Mouse (Mus musculus): ENCODE measurements around the gene Ghrh. TPM values are rescaled to one million over a fixed set of nuclear protein-coding genes. Genes with fewer than 3 reads are reported as not detected.

The Ghrh gene
- polyA plus RNA-seq, 1 experiment from 2014 or later = 1.3 TPM

DNA sequence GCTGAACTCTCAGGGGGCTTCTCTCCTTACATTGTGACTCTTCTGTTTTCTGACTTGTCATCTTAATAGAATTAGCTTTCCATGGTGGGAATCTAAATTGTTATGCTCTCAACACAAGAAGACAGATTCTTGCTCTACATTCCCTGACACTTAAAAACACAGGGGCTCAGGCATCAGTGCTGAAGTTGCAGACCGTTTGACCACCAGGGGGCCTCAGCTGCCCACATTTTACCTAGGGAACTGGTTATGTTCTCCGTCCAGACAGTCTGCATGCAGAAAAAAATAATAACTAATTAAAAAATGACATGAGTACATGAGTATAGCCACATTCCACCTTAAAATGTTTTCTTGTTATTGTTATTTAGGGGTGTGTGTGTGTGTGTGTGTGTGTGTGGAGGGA is 55.2 kb downstream of the Ghrh start:
- Histone ChIP-seq H3K9me3 (no peaks in the 10 kb centered on the region), H3K4me1 (peaks cover 9% of the 10 kb centered on the region), H3K4me3 (no peak overlapping the region), H3K27ac (replicated peaks) (no peak overlapping the region), H3K27me3 (replicated peaks; ENCODE audit: low read depth, poor library complexity, severe bottlenecking) (no peaks in the 10 kb centered on the region), H3K36me3 (replicated peaks) (peaks cover 100% of the 10 kb centered on the region)
- peak; percentile 78 for DNase-seq (ENCODE audit: low spot score)
- 30% methylated on average over 2 of the region's 2 CpGs for WGBS

DNA sequence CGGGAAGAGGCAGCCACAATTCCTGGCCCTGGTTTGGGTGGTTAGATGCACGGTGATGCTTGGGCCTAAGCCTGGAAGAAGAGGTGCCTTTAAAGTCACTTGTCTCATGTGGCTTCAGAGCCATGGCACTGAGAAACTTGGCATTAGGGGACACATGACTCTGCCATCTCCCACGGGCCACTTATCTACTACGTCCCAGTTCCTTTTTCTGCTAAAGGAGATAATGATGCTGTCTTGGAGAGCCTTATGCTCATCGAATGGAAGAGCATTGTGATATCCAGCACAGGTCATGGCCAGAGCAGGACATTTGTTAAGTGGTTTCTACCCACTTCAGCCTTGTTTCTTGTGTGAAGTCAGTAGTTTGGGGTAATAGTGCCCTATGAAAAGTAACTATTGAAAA is 58.3 kb downstream of the Ghrh start:
- Histone ChIP-seq H3K4me1 (peaks cover 11% of the 10 kb centered on the region), H3K27me3 (replicated peaks; ENCODE audit: low read depth, poor library complexity, severe bottlenecking) (no peaks in the 10 kb centered on the region), H3K4me3 (no peak overlapping the region), H3K9me3 (no peaks in the 10 kb centered on the region), H3K36me3 (replicated peaks) (peaks cover 100% of the 10 kb centered on the region), H3K27ac (replicated peaks) (no peak overlapping the region)
- WGBS = 89% methylated on average over 5 of the region's 5 CpGs
- no peak for DNase-seq (ENCODE audit: low spot score)

DNA sequence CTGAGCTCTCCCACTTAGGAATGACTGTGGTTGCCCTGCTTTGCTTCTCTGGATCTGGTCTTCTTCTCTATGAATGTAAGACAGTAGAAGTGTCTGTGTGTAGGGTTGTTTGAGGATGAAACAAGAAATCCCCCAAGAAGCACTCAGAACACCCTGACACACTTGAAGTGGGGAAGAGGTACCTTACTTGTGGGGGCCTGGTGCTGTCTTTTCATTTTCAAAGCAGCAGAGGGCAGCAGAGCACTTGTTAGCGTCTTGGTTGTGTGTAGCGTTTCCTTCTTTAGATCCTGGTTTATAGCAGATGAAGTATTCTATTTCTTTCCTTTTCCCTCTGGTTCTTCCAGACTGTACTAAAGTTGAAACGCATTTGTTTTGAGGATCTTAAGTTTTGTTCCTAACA is 59.8 kb downstream of the Ghrh start:
- Histone ChIP-seq H3K27ac (replicated peaks) (no peak overlapping the region), H3K4me3 (no peak overlapping the region), H3K36me3 (replicated peaks) (peaks cover 100% of the 10 kb centered on the region), H3K27me3 (replicated peaks; ENCODE audit: low read depth, poor library complexity, severe bottlenecking) (no peaks in the 10 kb centered on the region), H3K9me3 (no peaks in the 10 kb centered on the region), H3K4me1 (peaks cover 6% of the 10 kb centered on the region)
- peak; percentile 36 for DNase-seq (ENCODE audit: low spot score)
- WGBS = 48% methylated on average over 3 of the region's 3 CpGs

GRCm38 (mm10) chr2:157283321-157283720 is 64.0 kb downstream of the Ghrh start:
- DNase-seq (ENCODE audit: low spot score) = no peak
- no peak overlapping the region for H3K4me3 ChIP-seq
- peaks cover 77% of the 10 kb centered on the region for H3K36me3 ChIP-seq (replicated peaks)
- 88% methylated on average over 6 of the region's 6 CpGs for WGBS
- H3K27ac ChIP-seq (replicated peaks) = no peak overlapping the region
- no peaks in the 10 kb centered on the region for H3K27me3 ChIP-seq (replicated peaks; ENCODE audit: low read depth, poor library complexity, severe bottlenecking)
- no peaks in the 10 kb centered on the region for H3K9me3 ChIP-seq
- peaks cover 22% of the 10 kb centered on the region for H3K4me1 ChIP-seq

Other genes starting within 250 kb of the Ghrh start
- gene Samhd1, start 212.2 kb downstream of the Ghrh start, polyA plus RNA-seq (2016; fragmentation: Nextera tagmentation; extraction: Ambion mirVana) = 26.7 and 27.8 TPM in 2 replicates
- 21.4 and 23.7 TPM in 2 replicates for gene Rbl1, start 143.0 kb downstream of the Ghrh start, polyA plus RNA-seq (2016; fragmentation: Nextera tagmentation; extraction: Ambion mirVana)
- 266 and 277 TPM in 2 replicates for gene Rpn2, start 68.5 kb downstream of the Ghrh start, polyA plus RNA-seq (2016; fragmentation: Nextera tagmentation; extraction: Ambion mirVana)
- 0.73 and 1.0 TPM in 2 replicates for gene Mroh8, start 68.0 kb downstream of the Ghrh start, polyA plus RNA-seq (2016; fragmentation: Nextera tagmentation; extraction: Ambion mirVana)
- gene Manbal, start 20.1 kb upstream of the Ghrh start, polyA plus RNA-seq (2016; fragmentation: Nextera tagmentation; extraction: Ambion mirVana) = 61.1 and 66.5 TPM in 2 replicates
- gene Src, start 70.9 kb upstream of the Ghrh start, polyA plus RNA-seq (2016; fragmentation: Nextera tagmentation; extraction: Ambion mirVana) = 22.1 and 23.1 TPM in 2 replicates
- 2,080 and 2,294 TPM in 2 replicates for gene Nnat, start 212.6 kb upstream of the Ghrh start, polyA plus RNA-seq (2016; fragmentation: Nextera tagmentation; extraction: Ambion mirVana)
- 82.1 and 82.3 TPM in 2 replicates for gene Blcap, start 223.8 kb upstream of the Ghrh start, polyA plus RNA-seq (2016; fragmentation: Nextera tagmentation; extraction: Ambion mirVana)

Measured in embryonic facial prominence, embryonic 10.5 days (tissue).